Mouse (Mus musculus): ENCODE data around the gene Fscn2. TPM values are rescaled to one million over a fixed set of nuclear protein-coding genes. Genes with fewer than 3 reads are reported as not detected.
A peak's percentile ranks its signal among the peaks of the same experiment; 100 is the strongest.
"Not testable (repeated sequence)": the region's sequence is repeated elsewhere in the genome, so short reads cannot be mapped to it uniquely, and the experiment has no call there.

Fscn2 gene
- polyA plus RNA-seq, 1 experiment from 2014 or later = 1.1 TPM

DNA sequence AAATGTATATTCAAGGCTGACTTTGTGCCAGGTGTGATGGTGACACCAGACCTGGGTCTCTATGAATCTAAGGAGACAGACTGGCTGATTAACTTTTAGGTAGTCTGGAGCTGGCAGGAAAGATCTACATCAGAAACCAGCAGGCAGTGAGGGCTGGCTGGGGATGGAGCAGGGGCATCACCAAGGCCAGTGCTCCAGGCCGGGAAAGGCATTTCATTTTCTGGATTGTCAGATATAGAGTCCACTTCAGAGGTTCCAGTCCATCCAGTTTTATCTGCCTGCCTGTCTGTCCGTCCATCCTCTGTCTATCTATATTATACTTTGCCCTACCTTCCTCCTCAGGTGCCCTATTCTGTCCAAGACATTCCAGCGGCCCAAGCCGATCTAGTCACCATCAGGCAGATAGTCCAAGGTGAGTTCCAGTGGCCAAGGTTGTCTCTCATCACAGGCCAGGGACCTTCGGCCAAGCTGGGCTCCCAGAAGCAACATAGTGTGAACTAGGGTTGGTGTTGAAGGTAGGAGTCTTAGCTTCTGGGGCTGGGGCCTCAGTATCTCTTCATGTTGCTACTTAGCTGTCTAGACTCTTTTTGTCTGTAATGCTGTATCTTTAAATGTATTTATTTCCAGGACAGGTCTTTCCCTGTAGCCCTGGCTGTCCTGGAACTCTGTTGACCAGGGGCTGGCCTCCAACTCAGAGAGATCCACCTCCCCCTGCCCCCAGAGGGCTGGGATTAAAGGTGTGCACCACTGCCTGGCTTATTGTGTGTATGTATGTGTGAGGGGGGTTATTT is 17.6 kb upstream of the Fscn2 start:
- WGBS = 71% methylated on average over 5 of the region's 5 CpGs
- ATAC-seq (ENCODE audit: low read depth) = no peak

DNA sequence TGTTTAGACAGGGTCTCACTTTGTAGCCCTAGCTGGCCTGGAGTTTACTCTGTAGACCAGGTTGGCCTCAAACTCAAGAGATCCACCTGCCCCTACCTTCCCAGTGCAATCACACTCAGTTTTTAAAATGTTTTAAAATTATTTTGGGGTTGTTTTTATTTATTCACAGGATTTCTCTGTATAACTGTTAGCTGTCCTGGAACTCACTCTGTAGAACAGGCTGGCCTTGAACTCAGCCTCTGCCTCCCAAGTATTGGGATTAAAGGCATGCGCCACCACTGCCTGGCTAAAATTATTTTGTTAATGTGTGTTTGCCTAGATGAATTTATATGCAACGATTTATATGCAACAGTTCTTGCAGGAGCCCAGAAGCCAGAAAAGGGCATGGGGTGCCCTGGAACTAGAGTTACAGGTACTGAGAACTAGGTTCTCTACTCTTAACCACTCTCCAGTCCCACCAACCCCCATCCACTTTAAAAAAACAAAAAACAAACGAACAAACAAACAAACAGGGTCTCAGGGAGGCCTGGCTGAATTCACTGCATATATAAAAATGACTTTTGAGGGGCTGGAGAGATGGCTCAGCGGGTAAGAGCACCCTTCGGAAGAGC is 16.9 kb upstream of the Fscn2 start:
- H3K27me3 ChIP-seq (replicated peaks; ENCODE audit: control insufficient read depth, insufficient read depth, low read length) = no peaks in the 10 kb centered on the region
- H3K9me3 ChIP-seq (ENCODE audit: control insufficient read depth, low read length) = 0 out of 2 replicates have a peak, but pooled peaks cover 3% of the 10 kb centered on the region
- H3K4me1 ChIP-seq (ENCODE audit: control insufficient read depth, insufficient read depth, low read length) = 0 out of 2 replicates have a peak, but pooled peaks cover 2% of the 10 kb centered on the region
- H3K9ac ChIP-seq (ENCODE audit: low read depth, low read length) = no peak overlapping the region
- no peak overlapping the region for H3K4me3 ChIP-seq (ENCODE audit: low read depth, low read length)
- no peak overlapping the region for H3K27ac ChIP-seq (replicated peaks; ENCODE audit: low read depth, low read length)
- WGBS = 52% methylated on average over 5 of the region's 5 CpGs
- peak; percentile 8 for DNase-seq (ENCODE audit: low spot score)
- ATAC-seq (ENCODE audit: low read depth) = no peak
- H3K36me3 ChIP-seq (ENCODE audit: control insufficient read depth, insufficient read depth, low read length) = peaks cover 22% of the 10 kb centered on the region
- peak overlapping the region; percentile 40; the same call in 1 of the 2 replicates for H3K4me2 ChIP-seq (ENCODE audit: low read depth, low read length)

More for the DNA sequence above, 17.6 kb upstream of the Fscn2 start:
- no peak overlapping the region for H3K4me3 ChIP-seq (ENCODE audit: low read depth, low read length)
- no peaks in the 10 kb centered on the region for H3K27me3 ChIP-seq (replicated peaks; ENCODE audit: control insufficient read depth, insufficient read depth, low read length)
- 0 out of 2 replicates have a peak, but pooled peaks cover 3% of the 10 kb centered on the region for H3K9me3 ChIP-seq (ENCODE audit: control insufficient read depth, low read length)
- peak overlapping the region; percentile 15; the same call in 1 of the 2 replicates for H3K27ac ChIP-seq (replicated peaks; ENCODE audit: low read depth, low read length)
- no peak overlapping the region for H3K9ac ChIP-seq (ENCODE audit: low read depth, low read length)
- peak; percentile 12 for DNase-seq (ENCODE audit: low spot score)
- H3K4me1 ChIP-seq (ENCODE audit: control insufficient read depth, insufficient read depth, low read length) = no peaks in the 10 kb centered on the region
- H3K4me2 ChIP-seq (ENCODE audit: low read depth, low read length) = no peak overlapping the region
- peaks cover 22% of the 10 kb centered on the region for H3K36me3 ChIP-seq (ENCODE audit: control insufficient read depth, insufficient read depth, low read length)

DNA sequence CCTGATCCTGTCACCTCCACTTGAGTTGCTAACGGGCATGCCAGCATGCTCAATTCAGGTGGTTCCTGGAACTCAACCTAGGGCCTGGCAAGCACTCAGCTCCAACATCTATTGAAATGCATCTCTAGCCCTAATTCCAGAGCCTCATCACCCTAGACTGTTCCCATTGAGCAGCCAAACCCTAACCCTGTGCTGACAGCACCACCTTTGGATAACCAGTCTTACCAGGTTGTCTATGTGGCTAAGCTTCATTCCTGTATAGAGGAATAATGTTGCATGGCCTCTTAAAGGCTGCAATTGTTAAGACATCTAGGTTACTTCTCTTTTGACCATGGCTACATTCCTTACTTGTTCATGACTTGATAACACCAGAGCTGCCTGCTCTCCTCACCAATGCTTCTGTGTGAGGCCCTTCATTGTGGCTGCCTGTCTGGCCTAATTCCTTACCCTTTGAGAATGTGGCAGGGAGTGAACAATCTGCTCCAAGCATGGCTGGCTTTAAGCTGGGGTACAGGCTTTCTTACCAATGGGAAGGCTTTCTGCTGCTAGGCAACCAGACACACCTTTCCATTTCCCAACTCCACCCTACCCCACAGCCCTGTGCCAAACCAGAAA is 16.2 kb upstream of the Fscn2 start:
- Histone ChIP-seq H3K9me3 (ENCODE audit: control insufficient read depth, low read length) (0 out of 2 replicates have a peak, but pooled peaks cover 3% of the 10 kb centered on the region), H3K4me1 (ENCODE audit: control insufficient read depth, insufficient read depth, low read length) (0 out of 2 replicates have a peak, but pooled peaks cover 3% of the 10 kb centered on the region), H3K9ac (ENCODE audit: low read depth, low read length) (no peak overlapping the region), H3K4me2 (ENCODE audit: low read depth, low read length) (peak overlapping the region; percentile 40), H3K36me3 (ENCODE audit: control insufficient read depth, insufficient read depth, low read length) (peaks cover 22% of the 10 kb centered on the region), H3K27me3 (replicated peaks; ENCODE audit: control insufficient read depth, insufficient read depth, low read length) (no peaks in the 10 kb centered on the region), H3K4me3 (ENCODE audit: low read depth, low read length) (peak overlapping the region; percentile 18; the same call in 1 of the 2 replicates), H3K27ac (replicated peaks; ENCODE audit: low read depth, low read length) (peak overlapping the region; percentile 9; the same call in 1 of the 2 replicates)
- DNase-seq (ENCODE audit: low spot score) = peak; percentile 36
- ATAC-seq (ENCODE audit: low read depth) = no peak
- 24% methylated on average over 1 of the region's 1 CpGs for WGBS

DNA sequence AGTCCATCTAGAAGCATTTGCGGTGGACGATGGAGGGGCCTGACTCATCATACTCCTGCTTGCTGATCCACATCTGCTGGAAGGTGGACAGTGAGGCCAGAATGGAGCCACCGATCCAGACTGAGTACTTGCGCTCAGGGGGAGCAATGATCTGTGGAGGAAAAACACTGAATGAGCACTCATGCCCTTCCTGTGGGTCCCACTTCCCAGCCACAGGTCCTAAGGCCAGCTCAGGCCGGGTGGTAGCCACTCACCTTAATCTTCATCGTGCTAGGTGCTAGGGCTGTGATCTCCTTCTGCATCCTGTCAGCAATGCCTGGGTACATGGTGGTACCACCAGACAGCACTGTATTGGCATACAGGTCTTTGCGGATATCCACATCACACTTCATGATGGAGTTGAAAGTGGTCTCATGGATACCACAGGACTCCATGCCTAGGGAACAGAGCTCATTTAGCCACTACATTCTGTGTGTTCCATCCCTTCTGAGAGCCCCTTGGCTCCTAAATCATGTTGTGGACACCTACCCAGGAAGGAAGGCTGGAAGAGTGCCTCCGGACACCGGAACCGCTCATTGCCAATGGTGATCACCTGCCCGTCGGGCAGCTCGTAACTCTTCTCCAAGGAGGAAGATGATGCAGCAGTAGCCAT is 14.8 kb upstream of the Fscn2 start:
- ATAC-seq (ENCODE audit: low read depth); H3K27me3 ChIP-seq (replicated peaks; ENCODE audit: control insufficient read depth, insufficient read depth, low read length); H3K27ac ChIP-seq (replicated peaks; ENCODE audit: low read depth, low read length); H3K4me1 ChIP-seq (ENCODE audit: control insufficient read depth, insufficient read depth, low read length); H3K9me3 ChIP-seq (ENCODE audit: control insufficient read depth, low read length): not testable (repeated sequence)
- WGBS = 52% methylated on average over 9 of the region's 13 CpGs
- H3K4me3 ChIP-seq (ENCODE audit: low read depth, low read length) = peak overlapping the region; percentile 44
- peak overlapping the region; percentile 73 for H3K4me2 ChIP-seq (ENCODE audit: low read depth, low read length)
- peak; percentile 0 for DNase-seq (ENCODE audit: low spot score)
- peak overlapping the region; percentile 58 for H3K9ac ChIP-seq (ENCODE audit: low read depth, low read length)
- peaks cover 22% of the 10 kb centered on the region for H3K36me3 ChIP-seq (ENCODE audit: control insufficient read depth, insufficient read depth, low read length)

DNA sequence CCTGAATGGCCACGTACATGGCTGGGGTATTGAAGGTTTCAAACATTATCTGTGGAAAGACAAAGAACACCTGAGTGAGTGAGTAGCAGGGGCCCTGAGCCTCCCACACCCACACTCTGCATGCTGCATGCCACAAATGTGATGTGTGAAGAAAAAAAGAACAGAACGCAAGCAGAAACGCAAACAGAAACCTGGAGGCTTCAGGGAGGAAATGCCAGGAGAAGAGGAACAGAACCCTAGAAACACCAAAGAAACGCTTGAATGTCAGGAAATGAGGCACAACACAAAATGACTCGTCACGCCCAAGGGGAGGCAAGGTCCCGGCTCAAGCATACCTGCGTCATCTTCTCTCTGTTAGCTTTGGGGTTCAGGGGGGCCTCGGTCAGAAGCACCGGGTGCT is 14.0 kb upstream of the Fscn2 start:
- H3K4me3 ChIP-seq (ENCODE audit: low read depth, low read length) = peak overlapping the region; percentile 100
- H3K36me3 ChIP-seq (ENCODE audit: control insufficient read depth, insufficient read depth, low read length) = peaks cover 22% of the 10 kb centered on the region
- H3K4me1 ChIP-seq (ENCODE audit: control insufficient read depth, insufficient read depth, low read length) = 0 out of 2 replicates have a peak, but pooled peaks cover 6% of the 10 kb centered on the region
- no peak for ATAC-seq (ENCODE audit: low read depth)
- peak overlapping the region; percentile 100 for H3K9ac ChIP-seq (ENCODE audit: low read depth, low read length)
- H3K4me2 ChIP-seq (ENCODE audit: low read depth, low read length) = peak overlapping the region; percentile 95
- peak overlapping the region; percentile 100 for H3K27ac ChIP-seq (replicated peaks; ENCODE audit: low read depth, low read length)
- no peaks in the 10 kb centered on the region for H3K27me3 ChIP-seq (replicated peaks; ENCODE audit: control insufficient read depth, insufficient read depth, low read length)
- WGBS = 1% methylated on average over 8 of the region's 10 CpGs
- no peaks in the 10 kb centered on the region for H3K9me3 ChIP-seq (ENCODE audit: control insufficient read depth, low read length)
- DNase-seq (ENCODE audit: low spot score) = no peak

DNA sequence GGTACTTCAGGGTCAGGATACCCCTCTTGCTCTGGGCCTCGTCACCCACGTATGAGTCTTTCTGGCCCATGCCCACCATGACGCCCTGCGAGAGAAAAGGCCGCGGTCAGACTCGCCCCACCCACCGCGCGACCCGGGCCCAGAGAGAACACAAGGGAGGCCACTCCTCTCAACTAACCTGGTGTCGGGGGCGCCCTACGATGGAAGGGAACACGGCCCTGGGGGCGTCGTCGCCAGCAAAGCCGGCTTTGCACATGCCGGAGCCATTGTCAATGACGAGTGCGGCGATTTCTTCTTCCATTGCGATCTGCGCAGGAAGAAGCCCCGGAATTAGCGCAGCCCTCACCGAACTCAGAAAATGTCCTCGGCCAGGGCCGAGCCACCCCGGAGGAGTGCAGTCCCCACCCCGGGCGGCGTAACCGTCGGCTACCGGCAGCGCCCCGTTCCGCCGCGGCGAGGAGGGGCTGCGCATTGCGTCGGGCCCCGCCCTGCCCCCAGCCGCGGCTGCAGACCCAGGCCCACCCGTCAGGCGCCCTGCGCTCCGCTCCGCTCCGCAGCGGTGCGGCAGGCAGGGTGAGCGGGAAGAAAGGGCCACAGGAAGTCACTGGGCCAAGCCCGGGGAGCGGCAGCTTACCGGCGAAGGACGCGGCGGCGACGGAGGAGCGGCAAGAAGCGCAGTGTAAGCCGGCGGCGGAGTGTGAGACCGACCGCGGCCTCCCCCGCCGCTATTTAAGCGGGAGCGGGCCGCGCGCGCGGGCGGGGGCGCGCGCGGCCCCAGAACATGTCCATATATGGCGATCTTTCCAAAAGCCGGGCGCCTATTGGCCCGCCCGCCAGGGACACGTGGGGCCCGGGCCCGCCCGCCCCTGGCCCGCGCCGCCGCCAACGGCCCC is 13.3 kb upstream of the Fscn2 start, which contains the start of gene Actg1:
TSS of gene Actg1 (minus strand) at position 752 of the 893 bp plus-strand sequence.
- Histone ChIP-seq H3K27ac (replicated peaks; ENCODE audit: low read depth, low read length) (peak within 1 kb of the TSS; percentile 100), H3K9ac (ENCODE audit: low read depth, low read length) (peak within 1 kb of the TSS; percentile 100), H3K36me3 (ENCODE audit: control insufficient read depth, insufficient read depth, low read length) (peaks cover 22% of the 10 kb centered on the region), H3K4me2 (ENCODE audit: low read depth, low read length) (peak within 1 kb of the TSS; percentile 95), H3K4me3 (ENCODE audit: low read depth, low read length) (peak within 1 kb of the TSS; percentile 100), H3K4me1 (ENCODE audit: control insufficient read depth, insufficient read depth, low read length) (peaks cover 12% of the 10 kb centered on the region), H3K9me3 (ENCODE audit: control insufficient read depth, low read length) (no peaks in the 10 kb centered on the region), H3K27me3 (replicated peaks; ENCODE audit: control insufficient read depth, insufficient read depth, low read length) (no peaks in the 10 kb centered on the region)
- 2% methylated on average over 18 of the region's 103 CpGs for WGBS
- DNase-seq (ENCODE audit: low spot score) = peak; percentile 96
- peak; percentile 74 for ATAC-seq (ENCODE audit: low read depth)

DNA sequence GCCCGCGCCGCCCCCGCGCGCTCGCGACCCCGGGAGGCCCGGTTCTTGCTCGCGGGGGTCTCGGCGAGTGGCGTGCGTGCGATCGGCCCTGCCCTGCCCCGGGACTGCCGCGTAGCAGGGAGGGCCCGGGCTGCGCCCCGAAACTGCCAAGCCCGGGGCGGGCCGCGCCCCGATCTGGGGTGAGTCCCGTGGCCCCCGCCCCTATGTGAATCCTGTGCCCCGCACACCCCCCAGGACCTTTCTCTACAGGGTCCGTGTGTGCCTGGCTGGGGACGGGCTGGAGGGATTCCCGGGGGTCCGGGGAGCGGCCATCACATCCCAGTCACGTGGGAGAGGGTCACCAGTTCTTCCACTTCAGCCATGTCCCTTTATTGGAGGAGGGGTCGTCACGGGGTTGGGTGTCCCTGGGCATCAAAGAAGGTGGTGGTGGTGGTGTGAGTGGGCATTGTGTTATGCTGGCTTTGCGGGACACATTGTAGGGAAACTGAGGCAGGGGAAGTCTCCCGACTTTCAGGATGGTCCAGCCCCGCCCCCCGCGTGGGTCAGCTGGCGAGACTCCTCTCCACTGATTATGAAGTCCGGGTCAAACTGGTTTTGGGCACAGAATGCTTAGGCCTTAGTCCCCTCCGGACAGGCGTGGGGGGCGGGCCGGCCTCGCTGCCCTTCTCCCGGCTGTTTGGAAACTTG is 12.5 kb upstream of the Fscn2 start:
- H3K9me3 ChIP-seq (ENCODE audit: control insufficient read depth, low read length) = no peaks in the 10 kb centered on the region
- ATAC-seq (ENCODE audit: low read depth) (peak; percentile 10; the same call in 1 of the 2 replicates), DNase-seq (ENCODE audit: low spot score) (peak; percentile 66)
- H3K9ac ChIP-seq (ENCODE audit: low read depth, low read length) = peak overlapping the region; percentile 99
- peak overlapping the region; percentile 95 for H3K4me2 ChIP-seq (ENCODE audit: low read depth, low read length)
- peak overlapping the region; percentile 100 for H3K4me3 ChIP-seq (ENCODE audit: low read depth, low read length)
- 4% methylated on average over 20 of the region's 53 CpGs for WGBS
- H3K36me3 ChIP-seq (ENCODE audit: control insufficient read depth, insufficient read depth, low read length) = peaks cover 22% of the 10 kb centered on the region
- peaks cover 16% of the 10 kb centered on the region for H3K4me1 ChIP-seq (ENCODE audit: control insufficient read depth, insufficient read depth, low read length)
- H3K27ac ChIP-seq (replicated peaks; ENCODE audit: low read depth, low read length) = peak overlapping the region; percentile 100
- no peaks in the 10 kb centered on the region for H3K27me3 ChIP-seq (replicated peaks; ENCODE audit: control insufficient read depth, insufficient read depth, low read length)
